ENCODE assay signal across 27 mouse cellular contexts in genomic region chr14:117824491-117824890, GRCm38 (mm10).
DNase-seq lines count a peak whose midpoint lies in the region; ATAC-seq lines count a peak whose summit lies in the region.
"Had no signal": no experiment of that assay in that cellular context is flagged by ENCODE, and none has a peak within 500 bp of the region (broad histone marks: within the 10 kb centered on the region; RNA-seq: fewer than 3 reads in every experiment).

No protein-coding gene starts in this region.

- intact Hi-C loops in left cerebral cortex, postnatal 10 days (cut with DNase I): no loop called here

- ATAC-seq in kidney, embryonic 15.5 days (replicated peaks; ENCODE audit: low FRiP score): no peak
- ATAC-seq in frontal cortex, adult (ENCODE audit: low TSS enrichment): no peak
- ATAC-seq: activated CD4-positive, CD25-positive, alpha-beta regulatory T cell, adult 4 months; forebrain, embryonic 15.5 days; intestine, postnatal 0 days had no signal

- no peaks in the 10 kb centered on the region for H3K36me3 ChIP-seq in limb, embryonic 10.5 days
- H3K36me3 ChIP-seq in kidney, embryonic 15.5 days: no peaks in the 10 kb centered on the region
- H3K36me3 ChIP-seq: embryonic facial prominence, embryonic 10.5 days; embryonic facial prominence, embryonic 13.5 days; forebrain, embryonic 12.5 days; forebrain, embryonic 15.5 days; heart, embryonic 13.5 days; hindbrain, embryonic 12.5 days; hindbrain, embryonic 15.5 days had no signal

- H3K27ac ChIP-seq in limb, embryonic 10.5 days: no peak overlapping the region
- H3K27ac ChIP-seq in kidney, embryonic 15.5 days: no peak overlapping the region
- H3K27ac ChIP-seq: embryonic facial prominence, embryonic 10.5 days; embryonic facial prominence, embryonic 13.5 days; forebrain, embryonic 12.5 days; forebrain, embryonic 15.5 days; heart, embryonic 13.5 days; hindbrain, embryonic 12.5 days; hindbrain, embryonic 15.5 days had no signal

- H3K4me2 ChIP-seq in kidney, embryonic 15.5 days: no peak overlapping the region
- H3K4me2 ChIP-seq: embryonic facial prominence, embryonic 13.5 days; forebrain, embryonic 12.5 days; forebrain, embryonic 15.5 days; heart, embryonic 13.5 days; hindbrain, embryonic 12.5 days; hindbrain, embryonic 15.5 days had no signal

- no peak overlapping the region for H3K4me3 ChIP-seq in limb, embryonic 10.5 days
- no peak overlapping the region for H3K4me3 ChIP-seq in kidney, embryonic 15.5 days (replicated peaks)
- H3K4me3 ChIP-seq: embryonic facial prominence, embryonic 10.5 days; embryonic facial prominence, embryonic 13.5 days; erythroblast, embryonic 14.5 days; forebrain, embryonic 12.5 days; forebrain, embryonic 15.5 days; heart, embryonic 13.5 days; hindbrain, embryonic 12.5 days; hindbrain, embryonic 15.5 days had no signal

- H3K9ac ChIP-seq in kidney, embryonic 15.5 days: no peak overlapping the region
- H3K9ac ChIP-seq: embryonic facial prominence, embryonic 13.5 days; forebrain, embryonic 12.5 days; forebrain, embryonic 15.5 days; heart, embryonic 13.5 days; hindbrain, embryonic 12.5 days; hindbrain, embryonic 15.5 days had no signal

- no peaks in the 10 kb centered on the region for H3K27me3 ChIP-seq in limb, embryonic 10.5 days (ENCODE audit: low read depth, poor library complexity, severe bottlenecking)
- H3K27me3 ChIP-seq in kidney, embryonic 15.5 days: no peaks in the 10 kb centered on the region
- H3K27me3 ChIP-seq: embryonic facial prominence, embryonic 13.5 days; forebrain, embryonic 12.5 days; forebrain, embryonic 15.5 days; heart, embryonic 13.5 days; hindbrain, embryonic 12.5 days; hindbrain, embryonic 15.5 days had no signal

- peak; percentile 5 for DNase-seq in 3T3-L1 (ENCODE audit: low read depth, low spot score)
- peak; percentile 83 to 91 for DNase-seq in adrenal gland, adult (ENCODE audit: inconsistent age in 2 of 2, low spot score in 1 of 2)
- peak; percentile 81 for DNase-seq in adrenal gland, adult 8-10 months
- peak; percentile 57 for DNase-seq in adrenal gland, postnatal 25 days
- DNase-seq in limb, embryonic 10.5 days (ENCODE audit: low spot score): no peak
- DNase-seq in left cerebral cortex, postnatal 10 days (ENCODE audit: extremely low spot score in 1 of 2, low spot score in 2 of 2): no peak
- DNase-seq: cerebellum, adult 11-12 months; cerebellum, adult 8-10 months; cerebellum, postnatal 10 days; cerebellum, postnatal 36 days; embryo, embryonic 11 days; gastrocnemius, postnatal 10 days; heart, adult 18-20 months; heart, postnatal 14 days; heart, postnatal 4 days had no signal

- no peaks in the 10 kb centered on the region for H3K9me3 ChIP-seq in limb, embryonic 10.5 days (replicated peaks)
- no peaks in the 10 kb centered on the region for H3K9me3 ChIP-seq in kidney, embryonic 15.5 days (replicated peaks)
- H3K9me3 ChIP-seq: embryonic facial prominence, embryonic 10.5 days; embryonic facial prominence, embryonic 13.5 days; forebrain, embryonic 12.5 days; forebrain, embryonic 15.5 days; hindbrain, embryonic 12.5 days; hindbrain, embryonic 15.5 days had no signal

- H3K4me1 ChIP-seq in limb, embryonic 10.5 days: peaks cover 18% of the 10 kb centered on the region
- no peaks in the 10 kb centered on the region for H3K4me1 ChIP-seq in kidney, embryonic 15.5 days
- H3K4me1 ChIP-seq: embryonic facial prominence, embryonic 13.5 days; heart, embryonic 13.5 days; hindbrain, embryonic 12.5 days; hindbrain, embryonic 15.5 days had no signal

Comparison
In these comparisons a context has a peak if more than half of its experiments do, and no peak if none do; other contexts are left out.
1. DNase-seq: peak in 3T3-L1 (single experiment), adrenal gland, adult (2 of 2), adrenal gland, adult 8-10 months (single experiment) and adrenal gland, postnatal 25 days (single experiment); none in limb, embryonic 10.5 days (single experiment) and left cerebral cortex, postnatal 10 days (0 of 2).